29 mouse cellular contexts compared by ENCODE assay signal in genomic region chr19:57991099-57991760, GRCm38 (mm10).
DNase-seq lines count a peak whose midpoint lies in the region; ATAC-seq lines count a peak whose summit lies in the region.
"Had no signal": no experiment of that assay in that cellular context is flagged by ENCODE, and none has a peak within 500 bp of the region (broad histone marks: within the 10 kb centered on the region; RNA-seq: fewer than 3 reads in every experiment).

No protein-coding gene starts in this region.

- ATAC-seq in forebrain, embryonic 11.5 days (replicated peaks; ENCODE audit: low FRiP score): peak; percentile 63
- ATAC-seq in forebrain, embryonic 16.5 days: no peak
- ATAC-seq in forebrain, embryonic 12.5 days (ENCODE audit: low FRiP score): peak; percentile 62; the same call in 1 of the 2 replicates
- ATAC-seq in forebrain, embryonic 15.5 days (replicated peaks): 0 out of 2 replicates have a peak, but pooled peaks have one; percentile 46
- ATAC-seq: activated CD4-positive, CD25-positive, alpha-beta regulatory T cell, adult 4 months; CD4-positive, CD25-positive, alpha-beta regulatory T cell, adult 4 months; hindbrain, embryonic 16.5 days; intestine, embryonic 15.5 days had no signal

- peaks cover 11% of the 10 kb centered on the region; the same call in 1 of the 2 replicates for H3K4me1 ChIP-seq in forebrain, embryonic 11.5 days (replicated peaks; ENCODE audit: control insufficient read depth, insufficient read depth, low read length)
- peaks cover 20% of the 10 kb centered on the region for H3K4me1 ChIP-seq in forebrain, embryonic 16.5 days (replicated peaks; ENCODE audit: control insufficient read depth, insufficient read depth, low read length)
- peaks cover 42% of the 10 kb centered on the region for H3K4me1 ChIP-seq in forebrain, embryonic 12.5 days
- peaks cover 19% of the 10 kb centered on the region for H3K4me1 ChIP-seq in forebrain, embryonic 15.5 days
- H3K4me1 ChIP-seq: intestine, embryonic 15.5 days had no signal

- DNase-seq in forebrain, embryonic 11.5 days (ENCODE audit: low spot score): no peak
- peak; percentile 24 for DNase-seq in retina, postnatal 1 day
- no peak for DNase-seq in retina, embryonic 14.5 days (ENCODE audit: low spot score)
- no peak for DNase-seq in frontal cortex, postnatal 36 days (ENCODE audit: low spot score in 2 of 2)
- no peak for DNase-seq in cerebellum, adult 11-12 months
- DNase-seq: adrenal gland, adult 8-10 months; adrenal gland, postnatal 25 days; cerebellum, adult 2 months; cerebellum, adult 9-11 months; cerebellum, postnatal 25 days; gastrocnemius, adult 2 months; gastrocnemius, postnatal 36 days; heart, postnatal 10 days; heart, postnatal 36 days; kidney, adult 11 months; kidney, adult 8-10 months had no signal

- no peaks in the 10 kb centered on the region for H3K27me3 ChIP-seq in forebrain, embryonic 11.5 days (ENCODE audit: control insufficient read depth, insufficient read depth, low read length)
- H3K27me3 ChIP-seq in forebrain, embryonic 16.5 days (replicated peaks; ENCODE audit: control insufficient read depth, insufficient read depth, low read length): no peaks in the 10 kb centered on the region
- H3K27me3 ChIP-seq in forebrain, embryonic 12.5 days: no peaks in the 10 kb centered on the region
- H3K27me3 ChIP-seq in forebrain, embryonic 15.5 days: no peaks in the 10 kb centered on the region
- H3K27me3 ChIP-seq: embryonic facial prominence, embryonic 12.5 days; embryonic facial prominence, embryonic 15.5 days; heart, embryonic 12.5 days; heart, embryonic 15.5 days; hindbrain, embryonic 13.5 days; intestine, embryonic 15.5 days had no signal

- 60% methylated on average over 14 of the region's 14 CpGs for WGBS in forebrain, embryonic 11.5 days
- 38% methylated on average over 14 of the region's 14 CpGs for WGBS in forebrain, embryonic 16.5 days
- WGBS in forebrain, embryonic 12.5 days: 51% methylated on average over 14 of the region's 14 CpGs
- 44% methylated on average over 14 of the region's 14 CpGs for WGBS in forebrain, embryonic 15.5 days

- no peak overlapping the region for H3K4me3 ChIP-seq in forebrain, embryonic 11.5 days (ENCODE audit: low read depth, low read length)
- no peak overlapping the region for H3K4me3 ChIP-seq in forebrain, embryonic 16.5 days (replicated peaks; ENCODE audit: low read length)
- no peak overlapping the region for H3K4me3 ChIP-seq in forebrain, embryonic 12.5 days (replicated peaks)
- no peak overlapping the region for H3K4me3 ChIP-seq in forebrain, embryonic 15.5 days
- H3K4me3 ChIP-seq: embryonic facial prominence, embryonic 12.5 days; embryonic facial prominence, embryonic 15.5 days; gastrocnemius, adult 2 months; heart, embryonic 12.5 days; heart, embryonic 15.5 days; hindbrain, embryonic 10.5 days; hindbrain, embryonic 13.5 days; intestine, embryonic 15.5 days had no signal

- no peak overlapping the region for H3K4me2 ChIP-seq in forebrain, embryonic 11.5 days (ENCODE audit: low read depth, low read length, severe bottlenecking)
- H3K4me2 ChIP-seq in forebrain, embryonic 16.5 days (ENCODE audit: low read length): no peak overlapping the region
- no peak overlapping the region for H3K4me2 ChIP-seq in forebrain, embryonic 12.5 days
- no peak overlapping the region for H3K4me2 ChIP-seq in forebrain, embryonic 15.5 days (replicated peaks)
- H3K4me2 ChIP-seq: embryonic facial prominence, embryonic 12.5 days; embryonic facial prominence, embryonic 15.5 days; heart, embryonic 12.5 days; heart, embryonic 15.5 days; hindbrain, embryonic 13.5 days; intestine, embryonic 15.5 days had no signal

- H3K9me3 ChIP-seq in forebrain, embryonic 11.5 days (ENCODE audit: control insufficient read depth, low read length): no peaks in the 10 kb centered on the region
- no peaks in the 10 kb centered on the region for H3K9me3 ChIP-seq in forebrain, embryonic 16.5 days (ENCODE audit: control insufficient read depth, low read length)
- H3K9me3 ChIP-seq in forebrain, embryonic 12.5 days: 0 out of 2 replicates have a peak, but pooled peaks cover 3% of the 10 kb centered on the region
- no peaks in the 10 kb centered on the region for H3K9me3 ChIP-seq in forebrain, embryonic 15.5 days
- H3K9me3 ChIP-seq: embryonic facial prominence, embryonic 12.5 days; embryonic facial prominence, embryonic 15.5 days; heart, embryonic 12.5 days; heart, embryonic 15.5 days; hindbrain, embryonic 10.5 days; hindbrain, embryonic 13.5 days; intestine, embryonic 15.5 days had no signal

- peak overlapping the region; percentile 46; the same call in 1 of the 2 replicates for H3K27ac ChIP-seq in forebrain, embryonic 11.5 days (ENCODE audit: low read depth, low read length)
- H3K27ac ChIP-seq in forebrain, embryonic 16.5 days (ENCODE audit: low read length): no peak overlapping the region
- peak overlapping the region; percentile 69 for H3K27ac ChIP-seq in forebrain, embryonic 12.5 days
- no peak overlapping the region for H3K27ac ChIP-seq in forebrain, embryonic 15.5 days (replicated peaks)
- H3K27ac ChIP-seq: embryonic facial prominence, embryonic 12.5 days; embryonic facial prominence, embryonic 15.5 days; gastrocnemius, adult 2 months; heart, embryonic 15.5 days; hindbrain, embryonic 10.5 days; hindbrain, embryonic 13.5 days; intestine, embryonic 15.5 days had no signal

- H3K9ac ChIP-seq in forebrain, embryonic 11.5 days (ENCODE audit: low read length): no peak overlapping the region
- no peak overlapping the region for H3K9ac ChIP-seq in forebrain, embryonic 16.5 days (replicated peaks; ENCODE audit: low read depth, low read length)
- H3K9ac ChIP-seq in forebrain, embryonic 12.5 days: no peak overlapping the region
- no peak overlapping the region for H3K9ac ChIP-seq in forebrain, embryonic 15.5 days (replicated peaks)
- H3K9ac ChIP-seq: embryonic facial prominence, embryonic 12.5 days; embryonic facial prominence, embryonic 15.5 days; heart, embryonic 12.5 days; heart, embryonic 15.5 days; hindbrain, embryonic 13.5 days; intestine, embryonic 15.5 days had no signal

- no peaks in the 10 kb centered on the region; the same call in 1 of the 2 replicates for H3K36me3 ChIP-seq in forebrain, embryonic 11.5 days (ENCODE audit: control insufficient read depth, insufficient read depth, low read length)
- no peaks in the 10 kb centered on the region for H3K36me3 ChIP-seq in forebrain, embryonic 16.5 days (ENCODE audit: control insufficient read depth, insufficient read depth)
- no peaks in the 10 kb centered on the region for H3K36me3 ChIP-seq in forebrain, embryonic 12.5 days (replicated peaks)
- no peaks in the 10 kb centered on the region for H3K36me3 ChIP-seq in forebrain, embryonic 15.5 days
- H3K36me3 ChIP-seq: embryonic facial prominence, embryonic 12.5 days; embryonic facial prominence, embryonic 15.5 days; heart, embryonic 12.5 days; heart, embryonic 15.5 days; hindbrain, embryonic 13.5 days; intestine, embryonic 15.5 days had no signal

Comparison
In these comparisons a context has a peak if more than half of its experiments do, and no peak if none do; other contexts are left out.
1. H3K27ac ChIP-seq: peak in forebrain, embryonic 11.5 days (single experiment) and forebrain, embryonic 12.5 days (single experiment); none in forebrain, embryonic 16.5 days (single experiment) and forebrain, embryonic 15.5 days (single experiment).